Mouse (Mus musculus) A20 (cell line): ENCODE data around the gene Clint1.

Experiments
- DNase-seq: peaks from one replicate; pipeline ENCODE4 v3.0.0-alpha.2; 2011; ENCODE audit warnings: low read depth, low spot score

Gene Clint1

DNA sequence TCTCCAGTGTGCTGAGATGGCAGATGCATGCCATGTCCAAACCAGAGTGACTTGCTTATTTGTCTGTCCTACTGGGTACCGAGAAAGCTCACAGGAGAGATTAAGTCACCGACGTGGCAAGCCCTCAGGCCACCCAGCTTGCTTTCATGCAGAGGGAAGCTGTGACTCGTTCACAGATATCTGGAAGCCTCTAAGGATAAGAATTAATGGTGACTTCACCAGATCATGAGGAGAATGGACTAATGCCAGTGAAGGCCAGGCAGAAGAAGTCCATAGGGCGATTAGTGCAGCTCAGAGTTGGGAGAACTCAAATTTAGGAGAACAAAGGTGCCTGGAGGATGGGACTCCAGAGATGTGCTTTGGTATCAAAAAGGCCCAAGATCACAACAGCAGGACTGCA lies 75.6 kb downstream of the Clint1 start:
- no peak for DNase-seq

DNA sequence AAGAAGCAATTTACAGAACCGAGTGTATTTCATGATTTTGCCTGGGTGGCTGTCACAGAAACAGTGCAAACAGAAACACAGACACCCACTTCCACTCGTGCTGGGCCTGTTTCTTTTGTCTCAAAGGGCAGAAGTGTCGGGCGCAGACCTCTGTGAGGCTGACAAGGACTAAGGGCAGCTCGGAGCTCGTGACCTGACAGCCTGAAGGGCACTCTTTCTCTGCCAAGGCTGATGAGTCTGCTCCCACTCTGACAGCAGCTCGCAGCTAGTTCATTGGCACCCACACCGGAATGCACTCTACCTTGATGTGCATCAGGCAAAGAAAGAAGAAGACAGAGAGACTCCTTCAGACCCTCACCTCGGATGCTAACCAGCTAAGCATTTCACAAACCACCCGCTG lies 77.7 kb downstream of the Clint1 start:
- no peak for DNase-seq

DNA sequence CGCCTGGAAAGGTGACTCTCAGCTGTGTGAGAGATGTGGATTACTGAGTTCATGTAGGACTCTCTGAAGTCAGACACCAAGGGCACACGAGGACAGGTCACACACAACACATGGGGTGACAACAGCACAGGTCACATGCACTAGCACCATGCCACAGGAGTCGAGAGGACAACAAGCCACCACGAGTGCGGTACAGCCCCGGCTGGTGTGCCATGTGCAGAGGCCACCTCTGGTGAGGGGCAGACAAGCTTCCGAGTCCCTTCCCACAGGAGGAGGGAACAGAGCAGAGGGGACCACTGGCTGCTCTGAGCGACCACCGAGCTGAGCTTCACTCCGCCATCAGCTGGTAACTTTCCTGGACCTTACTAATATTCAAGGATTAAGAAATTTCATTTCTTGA lies 80.9 kb downstream of the Clint1 start:
- DNase-seq: no peak

DNA sequence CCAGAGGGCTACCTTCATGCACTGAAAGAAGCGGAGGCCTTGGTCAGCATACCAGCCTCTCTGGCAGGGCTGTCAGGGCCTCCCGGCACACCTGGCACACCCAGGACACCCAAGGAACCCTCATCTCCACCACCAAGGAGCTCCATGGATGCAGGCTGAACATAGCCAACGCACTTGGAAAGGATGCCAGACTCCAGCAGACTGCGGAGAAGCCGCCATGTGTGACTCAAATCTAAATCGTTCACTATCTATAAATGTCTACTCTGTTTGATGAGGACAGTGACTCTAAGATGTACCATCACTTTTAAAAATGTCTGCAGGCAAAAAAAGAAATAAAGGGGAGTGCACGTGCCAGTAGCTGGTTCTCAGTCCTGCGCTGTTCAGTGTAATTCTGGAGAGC lies 85.6 kb downstream of the Clint1 start:
- DNase-seq: no peak

DNA sequence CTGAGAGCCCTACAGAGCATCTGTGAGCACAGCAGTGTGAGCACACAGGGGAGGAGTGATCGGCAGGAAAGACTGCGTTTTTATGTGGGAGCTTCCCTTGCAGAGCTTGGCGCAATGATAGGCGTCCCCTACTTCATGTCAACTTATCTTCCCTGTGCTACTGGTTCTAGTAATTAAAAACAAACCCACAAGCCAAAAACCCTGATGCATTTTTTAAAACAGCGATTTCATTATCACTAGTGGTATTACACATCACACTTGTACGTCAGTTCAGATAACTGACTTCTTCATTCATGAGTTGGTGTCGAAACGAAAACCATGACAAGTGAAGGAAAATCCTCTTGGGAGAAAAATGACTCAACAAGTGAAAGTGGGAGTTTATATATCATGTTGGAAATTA lies 87.1 kb downstream of the Clint1 start:
- no peak for DNase-seq

DNA sequence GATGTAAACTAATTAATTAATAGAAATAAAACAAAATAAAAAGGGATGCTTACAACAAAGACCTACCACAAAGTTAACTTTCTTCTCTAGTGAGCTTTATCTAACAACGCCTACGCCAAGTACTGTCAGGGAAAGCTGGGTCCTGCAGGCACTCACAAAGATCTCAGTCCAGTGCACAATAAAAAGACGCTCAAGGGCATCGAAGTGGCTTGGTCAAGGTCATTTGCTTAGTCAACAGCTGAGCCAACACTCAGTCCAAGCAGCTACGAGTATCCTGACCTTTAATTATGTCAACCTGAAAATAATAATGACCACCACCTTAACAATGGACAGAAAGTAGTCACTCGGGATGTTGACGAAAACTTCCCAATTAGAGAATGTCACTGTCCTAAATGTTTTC lies 90.4 kb downstream of the Clint1 start:
- DNase-seq: no peak

DNA sequence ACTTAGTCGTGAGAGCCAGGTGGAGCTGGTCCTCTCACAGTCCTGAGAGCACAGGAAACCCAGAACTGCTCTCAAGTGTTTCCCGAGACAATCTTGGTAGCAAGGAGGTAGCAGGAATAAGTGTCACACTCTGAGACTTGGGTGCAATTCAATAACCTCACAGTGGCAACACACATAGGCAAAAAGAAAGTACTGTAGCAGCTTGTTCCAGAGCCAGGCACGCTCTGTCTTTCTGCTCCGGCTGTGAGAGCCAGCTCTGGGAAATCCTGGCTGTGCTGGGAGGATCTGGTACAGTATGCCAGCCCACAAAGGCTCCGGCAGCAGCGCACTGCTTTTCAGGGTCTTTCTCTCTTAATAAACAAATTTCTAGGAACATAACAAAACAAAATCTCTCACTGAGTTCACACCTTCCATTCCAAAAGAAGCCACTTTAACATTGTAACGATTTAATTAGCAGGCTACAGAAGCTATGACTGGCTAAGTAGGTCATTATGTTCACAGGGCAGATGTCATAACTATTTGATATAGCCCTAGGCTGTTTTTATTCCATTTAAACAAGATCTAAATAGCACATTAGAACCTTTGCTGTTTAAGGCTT lies 91.4 kb downstream of the Clint1 start:
- no peak for DNase-seq

DNA sequence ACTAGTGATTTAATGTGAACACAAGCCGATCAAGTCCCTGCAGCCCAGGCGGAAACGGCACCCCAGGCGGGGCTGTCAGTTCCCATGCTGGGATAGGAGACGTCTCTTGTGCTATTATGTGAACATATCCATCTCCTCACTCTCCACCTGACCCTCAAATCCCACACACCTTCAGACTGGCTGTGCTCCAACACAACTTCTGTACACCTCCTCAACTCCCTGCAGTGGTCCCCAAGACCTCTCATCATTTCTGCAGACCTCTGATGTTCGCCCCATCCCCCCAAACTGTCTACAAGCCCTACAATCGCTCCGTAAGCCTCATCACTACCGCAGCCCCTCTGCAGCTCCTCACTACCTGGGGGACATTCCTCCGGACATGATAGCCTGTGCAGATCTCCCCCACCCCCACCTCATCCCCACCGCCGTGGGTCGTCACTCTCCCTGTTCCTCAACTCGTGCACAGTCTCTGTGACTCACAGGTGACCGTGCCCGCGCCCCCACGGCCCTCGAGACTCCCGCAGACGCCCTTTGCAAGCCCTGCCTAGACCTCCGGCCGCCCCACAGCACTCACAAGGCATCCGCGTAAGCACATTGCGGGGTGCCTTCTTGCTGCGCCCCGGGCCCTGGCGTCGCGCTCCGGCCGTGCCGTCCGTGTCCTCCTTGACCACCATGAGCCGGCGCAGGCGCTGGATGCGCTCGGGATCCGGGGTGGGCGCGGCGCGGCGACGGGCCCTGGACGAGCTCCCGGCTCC lies 92.2 kb downstream of the Clint1 start:
- DNase-seq: peak; percentile 59

DNA sequence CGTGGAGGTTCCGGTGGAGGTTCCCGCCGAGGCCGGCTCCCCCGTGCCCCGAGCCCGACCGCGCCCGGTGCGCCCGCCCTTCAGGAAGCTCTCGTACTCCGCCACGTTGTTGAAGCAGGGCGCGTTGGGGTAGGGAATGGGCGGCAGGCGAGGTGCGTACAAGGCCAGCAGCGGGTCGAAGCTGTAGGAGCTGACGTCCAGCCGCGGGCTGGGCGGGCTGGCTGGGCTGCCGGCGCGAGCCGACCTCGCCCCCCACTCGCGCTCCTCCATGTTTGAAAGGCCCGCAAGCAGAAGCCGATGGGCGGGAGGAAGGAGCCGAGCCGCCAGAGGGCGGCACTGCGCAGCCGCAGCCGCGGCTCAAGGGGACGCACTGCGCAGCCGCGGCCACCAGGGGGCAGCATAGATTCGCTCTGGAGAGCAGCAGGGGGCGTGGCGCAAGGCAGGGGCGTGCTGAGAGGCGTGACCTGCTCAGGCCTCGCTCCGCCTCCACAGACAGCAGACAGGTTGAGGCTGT lies 92.8 kb downstream of the Clint1 start, which contains the start of gene Lsm11:
Gene Lsm11 (minus strand): TSS at position 293 of the 514 bp plus-strand sequence.
- DNase-seq: peak; percentile 97

DNA sequence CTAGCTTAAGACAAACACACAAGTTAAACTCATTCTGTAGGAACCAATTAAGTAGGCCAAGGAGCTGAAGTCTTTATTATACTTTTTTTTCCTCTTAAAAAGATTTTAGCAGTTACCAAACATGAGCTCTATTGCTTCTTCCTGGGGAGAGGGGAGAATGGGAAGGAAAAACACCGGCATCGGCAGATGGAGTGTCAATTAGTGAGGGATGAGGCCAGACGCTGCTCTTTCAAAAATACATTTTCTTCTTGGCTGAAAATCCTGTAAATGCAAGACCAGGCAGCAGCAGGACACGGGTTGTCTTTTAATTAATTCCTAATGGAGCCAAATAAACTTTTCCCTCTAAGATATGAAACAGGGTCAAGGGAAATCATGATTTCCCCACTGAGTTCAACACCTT lies 94.9 kb downstream of the Clint1 start:
- no peak for DNase-seq

DNA sequence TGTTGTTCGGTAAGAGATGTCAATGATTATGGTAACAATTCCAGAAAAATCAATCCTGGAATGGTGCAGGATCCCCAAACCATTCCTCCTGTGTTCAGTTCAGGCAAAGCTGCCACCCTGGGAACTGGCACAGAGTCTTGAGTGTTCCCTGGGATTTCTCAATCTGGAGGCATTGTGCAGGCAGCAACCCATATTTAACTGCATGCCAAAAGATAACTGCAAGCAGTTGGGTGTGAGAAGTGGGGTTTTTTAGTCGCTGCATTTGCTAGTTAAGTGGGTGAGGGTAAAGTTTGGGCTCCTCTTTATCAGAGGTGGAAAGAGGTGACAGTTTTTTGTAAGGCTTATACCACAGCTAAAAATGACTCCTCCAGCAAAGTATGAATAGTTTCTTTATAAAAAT lies 95.6 kb downstream of the Clint1 start:
- DNase-seq: no peak

DNA sequence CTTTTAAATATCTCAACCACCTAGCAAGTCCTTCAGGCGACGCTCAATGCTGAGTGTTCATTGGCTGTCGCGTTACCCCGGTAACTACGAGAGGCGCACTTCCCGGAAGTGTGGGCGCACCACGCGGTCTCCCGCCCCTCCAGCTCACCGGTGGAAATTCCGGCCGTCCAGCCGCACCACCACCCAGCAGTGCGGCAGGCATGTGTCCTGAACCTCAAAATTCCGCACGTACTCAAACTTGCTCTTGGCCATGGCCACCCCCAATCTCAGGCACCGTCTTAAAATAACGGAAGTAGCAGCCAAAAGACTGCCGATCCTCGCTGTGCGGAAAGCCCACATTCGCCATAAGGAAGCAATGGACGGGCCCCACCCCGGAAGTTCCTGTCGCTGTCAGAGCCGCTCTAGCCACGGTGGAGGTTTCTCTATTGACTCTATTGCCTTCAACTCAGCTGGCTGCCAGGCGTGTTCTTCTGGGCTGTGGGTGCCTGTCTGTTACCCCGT lies 103.3 kb downstream of the Clint1 start, which contains the start of gene Thg1l:
Gene Thg1l (minus strand): TSS at position 368 of the 501 bp plus-strand sequence.
- peak; percentile 99 for DNase-seq

DNA sequence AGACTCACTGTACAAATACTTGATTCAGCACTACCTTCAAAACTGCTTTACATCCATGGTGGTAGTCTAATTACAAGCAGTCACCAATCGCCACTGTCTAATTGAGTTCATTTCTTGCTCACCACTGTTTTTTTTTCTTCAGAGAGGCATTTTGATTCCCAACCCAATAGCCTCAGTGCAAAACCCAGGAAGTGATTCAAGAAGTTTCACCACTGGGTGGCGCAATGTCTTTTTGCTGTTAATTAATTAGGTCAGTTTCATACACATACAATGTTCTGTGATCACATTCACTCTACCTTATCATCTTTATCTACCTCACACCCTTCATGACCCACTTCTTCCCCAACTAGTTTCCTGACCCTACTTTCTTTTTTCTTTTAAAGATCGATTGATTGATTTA lies 107.7 kb downstream of the Clint1 start:
- peak; percentile 72 for DNase-seq

DNA sequence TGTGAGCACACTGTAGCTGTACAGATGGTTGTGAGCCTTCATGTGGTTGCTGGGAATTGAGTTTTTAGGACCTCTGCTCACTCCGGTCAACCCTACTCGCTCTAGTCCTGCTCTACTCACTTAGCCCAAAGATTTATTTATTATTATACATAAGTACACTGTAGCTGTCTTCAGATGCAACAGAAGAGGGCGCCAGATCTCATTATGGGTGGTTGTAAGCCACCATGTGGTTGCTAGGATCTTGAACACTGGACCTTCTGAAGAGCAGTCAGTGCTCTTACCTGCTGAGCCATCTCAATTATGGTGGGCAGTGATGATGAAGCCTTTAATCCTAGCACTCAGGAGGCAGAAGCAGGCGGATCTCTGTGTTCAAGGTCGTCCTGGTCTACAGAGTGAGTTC lies 108.2 kb downstream of the Clint1 start:
- peak; percentile 59 for DNase-seq
